Mouse (Mus musculus) granulocyte monocyte progenitor cell, adult 5-6 weeks (primary cell): ENCODE results near the gene Syt11. TPM values are rescaled to one million over a fixed set of nuclear protein-coding genes. Genes with fewer than 3 reads are reported as not detected.
A peak's percentile ranks its signal among the peaks of the same experiment; 100 is the strongest.
"Not testable (repeated sequence)": the region's sequence is repeated elsewhere in the genome, so short reads cannot be mapped to it uniquely, and the experiment has no call there.

Experiments used
- ATAC-seq: replicated peaks from 2 replicates; pipeline ENCODE4 v1.8.0; 2016; ENCODE audit warnings: mild to moderate bottlenecking, moderate TSS enrichment, inconsistent platforms; ENCODE audit not compliant: poor library complexity, severe bottlenecking
- total RNA-seq, 2 experiments: library from RNA; stranded (forward) in 1 of 2; stranded (reverse) in 1 of 2; fragments of 200-712, 200-1000 nt in 1 of 2; fragments of >200 nt in 1 of 2; fragmentation: Nextera tagmentation in 1 of 2; gene quantifications; 2 replicates each; pipeline ENCODE4 v1.2.3; 2014 to 2017

Syt11 gene
- total RNA-seq (2014; fragmentation: Nextera tagmentation) (0.19 and 0.62 TPM in 2 replicates), total RNA-seq (2017) (0.65 and 1.1 TPM in 2 replicates)

GRCm38 (mm10) chr3:88774939-88775841 is at the start of gene Syt11:
Gene Syt11 (minus strand): TSS chr3:88775164.
- ATAC-seq = peak; percentile 83

GRCm38 (mm10) chr3:88803910-88804540 is 29.1 kb upstream of the Syt11 start:
- no peak for ATAC-seq

- ATAC-seq = not testable (repeated sequence)
These were observed 22.5 kb upstream of the Syt11 start for GRCm38 (mm10) chr3:88797507-88797906.

GRCm38 (mm10) chr3:88788033-88788432 is 13.1 kb upstream of the Syt11 start:
- not testable (repeated sequence) for ATAC-seq

- ATAC-seq = not testable (repeated sequence)
These were observed 11.8 kb upstream of the Syt11 start for GRCm38 (mm10) chr3:88786805-88787204.

GRCm38 (mm10) chr3:88786323-88786722 is 11.4 kb upstream of the Syt11 start:
- not testable (repeated sequence) for ATAC-seq

GRCm38 (mm10) chr3:88784889-88785288 is 9.9 kb upstream of the Syt11 start:
- ATAC-seq = no peak

- ATAC-seq = not testable (repeated sequence)
These were observed 1.8 kb downstream of the Syt11 start for GRCm38 (mm10) chr3:88773163-88773562.

GRCm38 (mm10) chr3:88772399-88772798 is 2.6 kb downstream of the Syt11 start:
- peak; percentile 57 for ATAC-seq

GRCm38 (mm10) chr3:88771941-88772280 is 3.1 kb downstream of the Syt11 start:
- ATAC-seq = not testable (repeated sequence)

GRCm38 (mm10) chr3:88771189-88771940 is 3.6 kb downstream of the Syt11 start:
- peak; percentile 59 for ATAC-seq

GRCm38 (mm10) chr3:88762401-88762831 is 12.5 kb downstream of the Syt11 start:
- no peak; the same call in 1 of the 2 replicates for ATAC-seq

- ATAC-seq = no peak
These were observed 13.3 kb downstream of the Syt11 start for GRCm38 (mm10) chr3:88761619-88762018.

- no peak for ATAC-seq
These were observed 16.9 kb downstream of the Syt11 start for GRCm38 (mm10) chr3:88758045-88758500.

- ATAC-seq = no peak
These were observed 18.7 kb downstream of the Syt11 start for GRCm38 (mm10) chr3:88756276-88756675.

GRCm38 (mm10) chr3:88755541-88755940 is 19.4 kb downstream of the Syt11 start:
- ATAC-seq = no peak

- ATAC-seq = peak; percentile 35; the same call in 1 of the 2 replicates
These were observed 20.7 kb downstream of the Syt11 start for GRCm38 (mm10) chr3:88754283-88754682.

- ATAC-seq = no peak
These were observed 28.1 kb downstream of the Syt11 start for GRCm38 (mm10) chr3:88746871-88747231.

- no peak for ATAC-seq
These were observed 28.7 kb downstream of the Syt11 start for GRCm38 (mm10) chr3:88746139-88746870.

GRCm38 (mm10) chr3:88745534-88745933 is 29.4 kb downstream of the Syt11 start:
- ATAC-seq = no peak
